Mouse (Mus musculus): ENCODE data around the gene Nav2. TPM values are rescaled to one million over a fixed set of nuclear protein-coding genes. Genes with fewer than 3 reads are reported as not detected.

Gene Nav2
- polyA plus RNA-seq, 1 experiment = 21.9 TPM

DNA sequence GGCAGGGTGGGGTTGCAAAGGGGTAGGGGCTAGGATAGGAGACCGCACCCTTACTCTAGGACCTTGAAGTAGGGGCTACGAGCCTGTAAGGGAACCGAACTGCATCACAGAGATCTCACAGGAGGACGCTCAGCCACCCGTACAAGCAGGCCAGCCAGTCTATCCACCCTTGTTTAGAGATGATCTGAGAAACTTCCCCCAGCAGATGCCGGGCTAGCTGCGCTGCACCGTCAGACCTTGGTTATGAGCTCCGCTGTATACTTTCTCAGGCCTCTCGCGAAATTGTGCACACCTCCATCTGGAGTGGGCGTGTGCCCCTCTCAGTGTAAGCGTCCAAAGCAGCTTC is 50.8 kb downstream of the Nav2 start:
- peaks cover 44% of the 10 kb centered on the region for H3K27me3 ChIP-seq (ENCODE audit: control insufficient read depth, insufficient read depth, insufficient read length)
- no peak overlapping the region for H3K4me2 ChIP-seq (ENCODE audit: low read depth)
- H3K79me2 ChIP-seq (ENCODE audit: control insufficient read depth, insufficient read depth) = no peaks in the 10 kb centered on the region
- TF ChIP-seq MYOG (IDR thresholded peaks at IDR 0.05; ENCODE audit: control insufficient read depth in 1 of 3, insufficient read depth in 1 of 3, insufficient read length in 2 of 3, low read depth in 2 of 3) = no peak
- TF ChIP-seq CEBPB (IDR thresholded peaks at IDR 0.05; ENCODE audit: insufficient read depth, poor library complexity, severe bottlenecking) = no peak
- no peak for TF ChIP-seq TCF3 (IDR thresholded peaks at IDR 0.05; ENCODE audit: insufficient read length, low read depth)
- TF ChIP-seq MYOD1 (IDR thresholded peaks at IDR 0.05; ENCODE audit: control insufficient read depth in 1 of 3, insufficient read length in 2 of 3, low read depth in 2 of 3) = no peak
- no peak for TF ChIP-seq E2F4 (IDR thresholded peaks at IDR 0.05; ENCODE audit: insufficient read depth)
- no peak for TF ChIP-seq REST (IDR thresholded peaks at IDR 0.05; ENCODE audit: insufficient read depth, insufficient read length)
- no peak for TF ChIP-seq TCF12 (IDR thresholded peaks at IDR 0.05; ENCODE audit: insufficient read depth, poor library complexity, severe bottlenecking)
- TF ChIP-seq USF1 (IDR thresholded peaks at IDR 0.05; ENCODE audit: low read depth) = no peak
- no peak for TF ChIP-seq POLR2AphosphoS2 (IDR thresholded peaks at IDR 0.05; ENCODE audit: insufficient read length, low read depth)
- TF ChIP-seq POLR2A (IDR thresholded peaks at IDR 0.05; ENCODE audit: insufficient read length, low read depth) = no peak
- TF ChIP-seq MAX (IDR thresholded peaks at IDR 0.05; ENCODE audit: low read depth) = no peak
- TF ChIP-seq SRF (IDR thresholded peaks at IDR 0.05; ENCODE audit: control insufficient read depth, insufficient read length, low read depth) = no peak
- H3K36me3 ChIP-seq (ENCODE audit: control insufficient read depth, insufficient read depth) = no peaks in the 10 kb centered on the region
- H3K4me3 ChIP-seq = no peak overlapping the region
- H3ac ChIP-seq (ENCODE audit: control insufficient read depth, insufficient read length) = no peak overlapping the region

GRCm38 (mm10) chr7:48960152-48960551 is 51.6 kb downstream of the Nav2 start:
- H3K4me3 ChIP-seq = no peak overlapping the region
- no peaks in the 10 kb centered on the region for H3K36me3 ChIP-seq (ENCODE audit: control insufficient read depth, insufficient read depth)
- no peaks in the 10 kb centered on the region for H3K79me2 ChIP-seq (ENCODE audit: control insufficient read depth, insufficient read depth)
- no peak overlapping the region for H3K4me2 ChIP-seq (ENCODE audit: low read depth)
- no peak overlapping the region for H3ac ChIP-seq (ENCODE audit: control insufficient read depth, insufficient read length)
- TF ChIP-seq TCF12 (IDR thresholded peaks at IDR 0.05; ENCODE audit: insufficient read depth, poor library complexity, severe bottlenecking) (no peak), USF1 (IDR thresholded peaks at IDR 0.05; ENCODE audit: low read depth) (no peak), REST (IDR thresholded peaks at IDR 0.05; ENCODE audit: insufficient read depth, insufficient read length) (no peak), POLR2AphosphoS2 (IDR thresholded peaks at IDR 0.05; ENCODE audit: insufficient read length, low read depth) (no peak), MAX (IDR thresholded peaks at IDR 0.05; ENCODE audit: low read depth) (no peak), CEBPB (IDR thresholded peaks at IDR 0.05; ENCODE audit: insufficient read depth, poor library complexity, severe bottlenecking) (no peak), MYOD1 (IDR thresholded peaks at IDR 0.05; ENCODE audit: control insufficient read depth in 1 of 3, insufficient read length in 2 of 3, low read depth in 2 of 3) (no peak), POLR2A (IDR thresholded peaks at IDR 0.05; ENCODE audit: insufficient read length, low read depth) (no peak), SRF (IDR thresholded peaks at IDR 0.05; ENCODE audit: control insufficient read depth, insufficient read length, low read depth) (no peak), TCF3 (IDR thresholded peaks at IDR 0.05; ENCODE audit: insufficient read length, low read depth) (no peak), MYOG (IDR thresholded peaks at IDR 0.05; ENCODE audit: control insufficient read depth in 1 of 3, insufficient read depth in 1 of 3, insufficient read length in 2 of 3, low read depth in 2 of 3) (no peak), E2F4 (IDR thresholded peaks at IDR 0.05; ENCODE audit: insufficient read depth) (no peak)
- H3K27me3 ChIP-seq (ENCODE audit: control insufficient read depth, insufficient read depth, insufficient read length) = peaks cover 41% of the 10 kb centered on the region

DNA sequence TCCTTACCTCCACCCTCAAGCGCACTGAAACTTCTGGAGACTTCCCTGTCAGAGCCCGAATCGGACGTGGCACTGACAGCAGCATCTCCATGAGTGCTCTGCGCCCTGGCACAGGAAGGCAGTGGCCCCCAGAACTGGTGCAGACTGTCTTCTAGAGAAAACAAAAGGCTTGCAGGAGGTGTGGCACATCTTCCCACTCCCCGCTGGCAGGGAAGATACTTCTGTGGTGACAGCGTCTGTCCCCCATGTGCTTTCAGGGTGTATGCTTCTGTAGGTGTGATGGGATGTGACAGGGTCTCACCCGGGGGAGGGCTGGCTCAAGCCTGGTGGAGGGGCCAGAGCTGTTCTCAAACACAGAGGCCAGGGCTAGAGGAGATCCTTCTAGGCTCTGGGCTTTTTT is 53.0 kb downstream of the Nav2 start:
- peaks cover 41% of the 10 kb centered on the region for H3K27me3 ChIP-seq (ENCODE audit: control insufficient read depth, insufficient read depth, insufficient read length)

GRCm38 (mm10) chr7:48961935-48962334 is 53.4 kb downstream of the Nav2 start:
- H3K79me2 ChIP-seq (ENCODE audit: control insufficient read depth, insufficient read depth) = no peaks in the 10 kb centered on the region
- H3K4me2 ChIP-seq (ENCODE audit: low read depth) = no peak overlapping the region
- H3ac ChIP-seq (ENCODE audit: control insufficient read depth, insufficient read length) = no peak overlapping the region
- no peak for TF ChIP-seq E2F4 (IDR thresholded peaks at IDR 0.05; ENCODE audit: insufficient read depth)
- TF ChIP-seq POLR2A (IDR thresholded peaks at IDR 0.05; ENCODE audit: insufficient read length, low read depth) = no peak
- TF ChIP-seq REST (IDR thresholded peaks at IDR 0.05; ENCODE audit: insufficient read depth, insufficient read length) = no peak
- no peak for TF ChIP-seq CEBPB (IDR thresholded peaks at IDR 0.05; ENCODE audit: insufficient read depth, poor library complexity, severe bottlenecking)
- TF ChIP-seq SRF (IDR thresholded peaks at IDR 0.05; ENCODE audit: control insufficient read depth, insufficient read length, low read depth) = no peak
- TF ChIP-seq USF1 (IDR thresholded peaks at IDR 0.05; ENCODE audit: low read depth) = no peak
- TF ChIP-seq MYOD1 (IDR thresholded peaks at IDR 0.05; ENCODE audit: control insufficient read depth in 1 of 3, insufficient read length in 2 of 3, low read depth in 2 of 3) = no peak
- no peak for TF ChIP-seq POLR2AphosphoS2 (IDR thresholded peaks at IDR 0.05; ENCODE audit: insufficient read length, low read depth)
- TF ChIP-seq MAX (IDR thresholded peaks at IDR 0.05; ENCODE audit: low read depth) = no peak
- no peak overlapping the region for H3K4me3 ChIP-seq
- H3K27me3 ChIP-seq (ENCODE audit: control insufficient read depth, insufficient read depth, insufficient read length) = peaks cover 41% of the 10 kb centered on the region
- no peaks in the 10 kb centered on the region for H3K36me3 ChIP-seq (ENCODE audit: control insufficient read depth, insufficient read depth)

More for the DNA sequence above, 53.0 kb downstream of the Nav2 start:
- TF ChIP-seq MYOD1 (IDR thresholded peaks at IDR 0.05; ENCODE audit: control insufficient read depth in 1 of 3, insufficient read length in 2 of 3, low read depth in 2 of 3) (no peak), MYOG (IDR thresholded peaks at IDR 0.05; ENCODE audit: control insufficient read depth in 1 of 3, insufficient read depth in 1 of 3, insufficient read length in 2 of 3, low read depth in 2 of 3) (no peak), POLR2A (IDR thresholded peaks at IDR 0.05; ENCODE audit: insufficient read length, low read depth) (no peak), USF1 (IDR thresholded peaks at IDR 0.05; ENCODE audit: low read depth) (no peak), MAX (IDR thresholded peaks at IDR 0.05; ENCODE audit: low read depth) (no peak), TCF12 (IDR thresholded peaks at IDR 0.05; ENCODE audit: insufficient read depth, poor library complexity, severe bottlenecking) (no peak), TCF3 (IDR thresholded peaks at IDR 0.05; ENCODE audit: insufficient read length, low read depth) (no peak), REST (IDR thresholded peaks at IDR 0.05; ENCODE audit: insufficient read depth, insufficient read length) (no peak), POLR2AphosphoS2 (IDR thresholded peaks at IDR 0.05; ENCODE audit: insufficient read length, low read depth) (no peak), E2F4 (IDR thresholded peaks at IDR 0.05; ENCODE audit: insufficient read depth) (no peak), SRF (IDR thresholded peaks at IDR 0.05; ENCODE audit: control insufficient read depth, insufficient read length, low read depth) (no peak), CEBPB (IDR thresholded peaks at IDR 0.05; ENCODE audit: insufficient read depth, poor library complexity, severe bottlenecking) (no peak)
- H3K36me3 ChIP-seq (ENCODE audit: control insufficient read depth, insufficient read depth) = no peaks in the 10 kb centered on the region
- H3K4me2 ChIP-seq (ENCODE audit: low read depth) = no peak overlapping the region
- no peak overlapping the region for H3K4me3 ChIP-seq
- no peaks in the 10 kb centered on the region for H3K79me2 ChIP-seq (ENCODE audit: control insufficient read depth, insufficient read depth)
- H3ac ChIP-seq (ENCODE audit: control insufficient read depth, insufficient read length) = no peak overlapping the region
